Mouse (Mus musculus) heart, postnatal 4 days (tissue): ENCODE data around the gene Cep85l. TPM values are rescaled to one million over a fixed set of nuclear protein-coding genes. Genes with fewer than 3 reads are reported as not detected.

Source experiments
- DNase-seq: peaks from one replicate; pipeline ENCODE4 v3.0.0; 2021
- total RNA-seq, 2 experiments: library from RNA; stranded (reverse); gene quantifications; 2 replicates each; pipeline ENCODE4 v1.2.3; 2021

The Cep85l gene
- total RNA-seq, 2 experiments from 2014 or later, result 21.1 to 21.5 TPM

- no peak for DNase-seq
These were observed 15.3 kb upstream of the Cep85l start for GRCm38 (mm10) chr10:53394923-53395629.

GRCm38 (mm10) chr10:53388227-53388920 is 8.6 kb upstream of the Cep85l start:
- DNase-seq, result no peak

GRCm38 (mm10) chr10:53385438-53385837 is 5.7 kb upstream of the Cep85l start:
- no peak for DNase-seq

- DNase-seq, result no peak
These were observed 5.1 kb upstream of the Cep85l start for GRCm38 (mm10) chr10:53384896-53385295.

GRCm38 (mm10) chr10:53382696-53383365 is 3.1 kb upstream of the Cep85l start:
- DNase-seq, result no peak

- no peak for DNase-seq
These were observed 602 bp downstream of the Cep85l start for GRCm38 (mm10) chr10:53378981-53379708.

- no peak for DNase-seq
These were observed 1.5 kb downstream of the Cep85l start for GRCm38 (mm10) chr10:53378296-53378695.

- DNase-seq, result peak; percentile 17
These were observed 2.7 kb downstream of the Cep85l start for GRCm38 (mm10) chr10:53377096-53377495.

GRCm38 (mm10) chr10:53373885-53374578 is 5.7 kb downstream of the Cep85l start:
- DNase-seq, result no peak

GRCm38 (mm10) chr10:53367265-53367664 is 12.5 kb downstream of the Cep85l start:
- DNase-seq, result no peak

- no peak for DNase-seq
These were observed 15.4 kb downstream of the Cep85l start for GRCm38 (mm10) chr10:53364311-53364710.

GRCm38 (mm10) chr10:53359016-53359415 is 20.7 kb downstream of the Cep85l start:
- DNase-seq, result no peak

- no peak for DNase-seq
These were observed 26.1 kb downstream of the Cep85l start for GRCm38 (mm10) chr10:53353665-53354064.

GRCm38 (mm10) chr10:53349254-53349653 is 30.5 kb downstream of the Cep85l start:
- DNase-seq, result no peak

GRCm38 (mm10) chr10:53347787-53348755 is 31.7 kb downstream of the Cep85l start:
- DNase-seq, result peak; percentile 62

GRCm38 (mm10) chr10:53346916-53347315 is 32.8 kb downstream of the Cep85l start:
- no peak for DNase-seq

- DNase-seq, result peak; percentile 76
These were observed 33.2 kb downstream of the Cep85l start for GRCm38 (mm10) chr10:53346506-53346905.

- DNase-seq, result no peak
These were observed 34.2 kb downstream of the Cep85l start for GRCm38 (mm10) chr10:53345508-53345907.

GRCm38 (mm10) chr10:53343865-53344264 is 35.9 kb downstream of the Cep85l start:
- peak; percentile 31 for DNase-seq

GRCm38 (mm10) chr10:53343384-53343783 is 36.4 kb downstream of the Cep85l start:
- DNase-seq, result peak; percentile 36
